Mouse (Mus musculus): Measurements from ENCODE around the gene Tekt1. TPM values are rescaled to one million over a fixed set of nuclear protein-coding genes. Genes with fewer than 3 reads are reported as not detected.

The Tekt1 gene
- total and polyA plus RNA-seq, 3 experiments = 0.08 TPM; not detected in 2

DNA sequence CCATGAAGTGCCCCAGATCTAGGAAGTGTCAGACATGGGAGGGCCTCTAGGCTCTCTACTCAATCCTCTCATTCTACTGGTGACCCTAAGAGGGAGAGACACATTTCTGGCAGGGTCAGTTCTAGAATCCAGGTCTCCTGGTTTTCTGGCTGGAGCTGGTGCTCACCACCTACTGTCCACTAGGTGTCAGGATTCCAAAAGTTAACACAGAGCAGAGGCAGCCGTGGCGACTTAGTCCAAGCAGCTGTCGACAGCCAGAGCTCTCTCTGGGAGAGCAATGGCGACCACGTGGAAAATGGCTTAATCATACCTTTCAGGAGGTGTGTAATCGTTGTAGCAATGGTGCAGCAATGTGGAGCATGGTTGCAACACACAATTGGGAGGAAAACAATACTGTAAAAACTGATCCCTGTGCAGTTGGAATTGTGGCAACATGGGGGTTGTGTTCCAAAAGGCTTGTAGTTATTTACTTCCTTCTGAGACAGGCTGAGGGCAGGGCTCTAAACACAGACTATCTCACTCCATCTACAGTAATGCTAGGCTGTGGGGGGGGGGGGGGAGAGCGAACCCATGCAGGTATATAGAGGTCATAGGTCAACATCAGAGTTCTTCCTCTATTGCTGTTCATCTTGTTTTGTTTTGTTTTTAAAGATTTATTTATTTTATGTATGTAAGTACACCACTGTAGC lies 19.5 kb downstream of the Tekt1 start (continued):
- TF ChIP-seq MAZ (IDR thresholded peaks at IDR 0.05; ENCODE audit: low read depth, low read length) (no peak), HCFC1 (IDR thresholded peaks at IDR 0.05; ENCODE audit: low read depth, low read length) (no peak)

GRCm38 (mm10) chr11:72339716-72340115 lies 22.5 kb downstream of the Tekt1 start:
- Histone ChIP-seq H3K9me3 (replicated peaks; ENCODE audit: low read length) (no peaks in the 10 kb centered on the region), H3K36me3 (replicated peaks in 1 of 2; ENCODE audit: control insufficient read depth in 1 of 2, insufficient read depth in 1 of 2, low read length in 1 of 2) (no peaks in the 10 kb centered on the region), H3K4me3 (replicated peaks in 1 of 3; ENCODE audit: low read depth in 2 of 3, low read length in 2 of 3, poor library complexity in 1 of 3) (no peak overlapping the region), H3K9ac (ENCODE audit: insufficient read depth, low read depth) (no peak overlapping the region), H3K79me2 (replicated peaks; ENCODE audit: control insufficient read depth, extremely low read depth, insufficient read depth, poor library complexity, severe bottlenecking) (no peaks in the 10 kb centered on the region), H3K27me3 (replicated peaks) (peaks cover 30% of the 10 kb centered on the region), H3K27ac (ENCODE audit: insufficient read depth, low read depth) (no peak overlapping the region), H3K4me2 (ENCODE audit: insufficient read depth, low read depth, poor library complexity, severe bottlenecking) (no peak overlapping the region), H3K4me1 (ENCODE audit: control insufficient read depth in 1 of 2, insufficient read depth in 2 of 2) (peaks cover 0 to 8% of the 10 kb centered on the region in 2 experiments; a peak in 2 of 4 replicates)
- dilution Hi-C loops (cut with MboI; ENCODE audit: extremely low pct_ligation_motif_present, extremely low pct_unique_long_range_greater_than_20kb, low sequenced_read_pairs) = no loop called here
- DNase-seq (ENCODE audit: extremely low read depth) = no peak
- in situ Hi-C loops (cut with MboI; ENCODE audit: low pct_ligation_motif_present, low pct_unique_long_range_greater_than_20kb, low sequenced_read_pairs) = loop anchor here (5.0 kb wide), 2 partner anchors 83 to 223 kb away; no protein-coding TSS in a partner anchor
- TF ChIP-seq MEF2A (IDR thresholded peaks at IDR 0.05; ENCODE audit: borderline replicate concordance, low read depth, low read length) (no peak), ETS1 (conservative IDR thresholded peaks at IDR 0.05; ENCODE audit: low read depth, low read length) (no peak)

DNA sequence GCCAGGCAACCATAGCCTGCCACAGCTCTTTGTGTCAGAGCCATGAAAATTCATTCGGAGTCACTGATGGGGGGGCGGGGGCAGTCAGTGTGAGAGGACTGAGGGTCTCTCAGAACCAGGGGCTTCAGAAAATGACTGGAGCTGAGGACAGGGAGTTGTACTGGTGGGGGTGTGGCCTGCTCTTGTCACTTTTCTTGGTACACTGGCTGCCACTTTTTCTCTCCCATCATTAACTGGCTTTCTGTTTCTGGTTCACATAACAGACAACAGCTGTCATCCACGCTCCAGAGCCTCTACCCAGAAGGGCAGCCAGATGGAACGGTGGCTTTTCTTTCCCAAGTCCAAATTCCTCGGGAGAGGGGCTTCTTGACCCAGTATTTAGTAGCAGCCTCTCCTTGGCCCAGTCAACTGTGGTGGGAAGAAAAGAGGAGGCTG lies 23.8 kb downstream of the Tekt1 start:
- Histone ChIP-seq H3K27me3 (replicated peaks) (peaks cover 38% of the 10 kb centered on the region), H3K4me2 (ENCODE audit: insufficient read depth, low read depth, poor library complexity, severe bottlenecking) (no peak overlapping the region), H3K9ac (ENCODE audit: insufficient read depth, low read depth) (no peak overlapping the region), H3K27ac (ENCODE audit: insufficient read depth, low read depth) (no peak overlapping the region), H3K9me3 (replicated peaks; ENCODE audit: low read length) (no peaks in the 10 kb centered on the region), H3K36me3 (replicated peaks in 1 of 2; ENCODE audit: control insufficient read depth in 1 of 2, insufficient read depth in 1 of 2, low read length in 1 of 2) (no peaks in the 10 kb centered on the region), H3K4me3 (replicated peaks in 1 of 3; ENCODE audit: low read depth in 2 of 3, low read length in 2 of 3, poor library complexity in 1 of 3) (no peak overlapping the region), H3K79me2 (replicated peaks; ENCODE audit: control insufficient read depth, extremely low read depth, insufficient read depth, poor library complexity, severe bottlenecking) (no peaks in the 10 kb centered on the region), H3K4me1 (ENCODE audit: control insufficient read depth in 1 of 2, insufficient read depth in 2 of 2) (peaks cover 0 to 8% of the 10 kb centered on the region in 2 experiments; a peak in 2 of 4 replicates)
- no peak for DNase-seq (ENCODE audit: extremely low read depth)
- dilution Hi-C loops (cut with MboI; ENCODE audit: extremely low pct_ligation_motif_present, extremely low pct_unique_long_range_greater_than_20kb, low sequenced_read_pairs) = no loop called here
- in situ Hi-C loops (cut with MboI; ENCODE audit: low pct_ligation_motif_present, low pct_unique_long_range_greater_than_20kb, low sequenced_read_pairs) = no loop called here
- TF ChIP-seq BHLHE40 (IDR thresholded peaks at IDR 0.05; ENCODE audit: low read depth, low read length) (no peak), MAX (IDR thresholded peaks at IDR 0.05; ENCODE audit: low read length) (no peak), IRF4 (IDR thresholded peaks at IDR 0.05; ENCODE audit: low read depth, low read length) (no peak), UBTF (IDR thresholded peaks at IDR 0.05; ENCODE audit: low read depth, low read length) (no peak), MYC (IDR thresholded peaks at IDR 0.05; ENCODE audit: low read depth, low read length) (no peak)

- Histone ChIP-seq H3K9me3 (replicated peaks; ENCODE audit: low read length) (no peaks in the 10 kb centered on the region), H3K79me2 (replicated peaks; ENCODE audit: control insufficient read depth, extremely low read depth, insufficient read depth, poor library complexity, severe bottlenecking) (no peaks in the 10 kb centered on the region), H3K27ac (ENCODE audit: insufficient read depth, low read depth) (no peak overlapping the region), H3K36me3 (replicated peaks in 1 of 2; ENCODE audit: control insufficient read depth in 1 of 2, insufficient read depth in 1 of 2, low read length in 1 of 2) (no peaks in the 10 kb centered on the region), H3K4me1 (ENCODE audit: control insufficient read depth in 1 of 2, insufficient read depth in 2 of 2) (0 out of 4 replicates have a peak, but pooled peaks cover 0 to 3% of the 10 kb centered on the region in 2 experiments), H3K4me3 (replicated peaks in 1 of 3; ENCODE audit: low read depth in 2 of 3, low read length in 2 of 3, poor library complexity in 1 of 3) (no peak overlapping the region), H3K9ac (ENCODE audit: insufficient read depth, low read depth) (no peak overlapping the region), H3K4me2 (ENCODE audit: insufficient read depth, low read depth, poor library complexity, severe bottlenecking) (no peak overlapping the region), H3K27me3 (replicated peaks) (peaks cover 40% of the 10 kb centered on the region)
- DNase-seq (ENCODE audit: extremely low read depth) = no peak
- no peak for TF ChIP-seq ETS1 (conservative IDR thresholded peaks at IDR 0.05; ENCODE audit: low read depth, low read length)
- TF ChIP-seq ZKSCAN1 (IDR thresholded peaks at IDR 0.05; ENCODE audit: borderline replicate concordance, low read depth, low read length) = no peak
- no peak for TF ChIP-seq ELF1 (IDR thresholded peaks at IDR 0.05; ENCODE audit: low read depth, low read length)
- no peak for TF ChIP-seq ZC3H11A (IDR thresholded peaks at IDR 0.05; ENCODE audit: low read depth, low read length)
- no peak for TF ChIP-seq MAFK (IDR thresholded peaks at IDR 0.05; ENCODE audit: insufficient replicate concordance, low read length)
- TF ChIP-seq MXI1 (IDR thresholded peaks at IDR 0.05; ENCODE audit: low read depth, low read length) = no peak
- in situ Hi-C loops (cut with MboI; ENCODE audit: low pct_ligation_motif_present, low pct_unique_long_range_greater_than_20kb, low sequenced_read_pairs) = no loop called here
- dilution Hi-C loops (cut with MboI; ENCODE audit: extremely low pct_ligation_motif_present, extremely low pct_unique_long_range_greater_than_20kb, low sequenced_read_pairs) = no loop called here
Measured at GRCm38 (mm10) chr11:72336726-72337125, 25.5 kb downstream of the Tekt1 start.

Measured in CH12.LX (cell line).